Mouse (Mus musculus) E14TG2a.4 (cell line): ENCODE measurements around the gene Siglecg.

Source experiments
- CTCF ChIP-seq: conservative IDR thresholded peaks from 2 replicates; pipeline ENCODE4 v1.5.1; 2014; ENCODE audit warnings: low read length
- NANOG ChIP-seq: IDR thresholded peaks from 2 replicates; pipeline ENCODE4 v1.6.1; 2014; ENCODE audit warnings: borderline replicate concordance, low read length, mixed read lengths
- POU5F1 ChIP-seq: IDR thresholded peaks from 2 replicates; pipeline ENCODE4 v1.6.1; 2014; ENCODE audit warnings: low read length, borderline replicate concordance

GRCm38 (mm10) chr7:43463976-43464375 lies 56.0 kb downstream of the Siglecg start:
- TF ChIP-seq CTCF, result no peak
- TF ChIP-seq POU5F1, result no peak
- TF ChIP-seq NANOG, result no peak
